Mouse (Mus musculus): ENCODE results near the gene Cbx2.

DNA sequence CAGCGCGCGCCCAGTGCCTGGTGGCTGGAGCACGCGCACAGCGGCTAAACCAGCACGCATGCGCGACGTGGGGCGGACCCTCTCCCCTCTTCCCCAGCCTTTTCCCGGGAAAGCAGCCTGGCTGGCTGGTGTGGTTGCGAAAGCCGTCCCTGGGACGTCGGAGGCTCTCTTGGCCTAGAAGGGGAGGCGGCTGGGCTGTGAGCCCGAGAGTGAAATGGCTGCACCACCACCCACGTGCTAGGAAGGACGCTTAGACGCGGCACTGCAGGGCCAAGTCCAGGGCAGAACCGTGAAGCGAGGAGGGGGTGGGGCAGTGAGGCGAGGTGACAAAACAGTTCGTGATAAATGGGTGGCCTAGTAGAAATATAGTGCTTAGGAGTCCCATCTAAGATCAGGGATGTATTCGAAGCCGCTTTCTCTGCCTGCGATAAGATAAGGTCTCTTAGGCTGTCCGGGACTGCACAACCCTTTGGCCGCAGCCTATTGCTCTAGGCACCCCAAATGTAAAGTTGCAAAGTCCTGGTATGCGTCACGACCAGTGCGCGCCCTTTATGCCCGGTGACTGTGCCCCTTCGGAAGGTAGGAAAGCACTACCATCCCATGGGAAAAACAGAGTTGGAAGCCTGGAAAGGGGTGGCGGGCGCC, 24.0 kb downstream of the Cbx2 start:
- TF ChIP-seq POLR2A (IDR thresholded peaks at IDR 0.05; ENCODE audit: control insufficient read depth, extremely low read depth, insufficient read depth, low read length, poor library complexity) (no peak), CTCF (IDR thresholded peaks at IDR 0.05; ENCODE audit: borderline replicate concordance, control insufficient read depth, extremely low read depth, insufficient read depth, low read length, poor library complexity) (no peak)
